8 mouse cellular contexts compared by ENCODE assay signal in genomic region chr17:80004345-80005239, GRCm38 (mm10). TPM values are rescaled to one million over a fixed set of nuclear protein-coding genes. Genes with fewer than 3 reads are reported as not detected.
DNase-seq lines count a peak whose midpoint lies in the region; ATAC-seq and TF ChIP-seq lines count a peak whose summit lies in the region.

No protein-coding gene starts in this region.

- TF ChIP-seq POLR2A in MEL (IDR thresholded peaks at IDR 0.05; ENCODE audit: control insufficient read depth in 1 of 2, insufficient read depth in 1 of 2, low read depth in 1 of 2, low read length in 2 of 2, poor library complexity in 1 of 2), result no peak

- DNase-seq in A20 (ENCODE audit: low read depth, low spot score) (peak; percentile 85), MEL (ENCODE audit: low read depth, low spot score) (peak; percentile 92)
- DNase-seq in cerebellum, postnatal 14 days, result peak; percentile 88 to 95
- peak; percentile 75 for DNase-seq in gastrocnemius, postnatal 14 days
- peak; percentile 82 for DNase-seq in kidney, postnatal 10 days
- peak; percentile 81 for DNase-seq in lung, embryonic 14.5 days
- peak; percentile 73 for DNase-seq in right cerebral cortex, postnatal 14 days
- DNase-seq in urinary bladder, postnatal 4 days (ENCODE audit: low spot score in 2 of 2), result peak; percentile 58 to 81

- peak overlapping the region; percentile 44 to 50 for H3K4me3 ChIP-seq in MEL (ENCODE audit: control insufficient read depth in 1 of 2, insufficient read depth in 1 of 2, low read depth in 2 of 2, low read length in 2 of 2)
- no peak overlapping the region for H3K4me3 ChIP-seq in lung, embryonic 14.5 days (ENCODE audit: low read depth, low read length)

- H3K9me3 ChIP-seq in MEL (replicated peaks; ENCODE audit: insufficient read depth, low read length), result no peaks in the 10 kb centered on the region
- H3K9me3 ChIP-seq in lung, embryonic 14.5 days (ENCODE audit: low read depth, low read length), result no peaks in the 10 kb centered on the region

- H3K9ac ChIP-seq in MEL (ENCODE audit: control insufficient read depth, low read depth, low read length, poor library complexity, severe bottlenecking), result peak overlapping the region; percentile 42
- H3K9ac ChIP-seq in lung, embryonic 14.5 days, result no peak overlapping the region

- TF ChIP-seq RAD21 in MEL (IDR thresholded peaks at IDR 0.05; ENCODE audit: low read depth, low read length), result no peak; the same call in none of the 2 replicates

- peak; percentile 73 to 96 (median 94) for TF ChIP-seq CTCF in MEL (IDR thresholded peaks at IDR 0.05 in 2 of 3, conservative IDR thresholded peaks at IDR 0.05 in 1 of 3; ENCODE audit: control insufficient read depth in 1 of 3, insufficient read depth in 1 of 3, low read depth in 2 of 3, low read length in 3 of 3, poor library complexity in 1 of 3, severe bottlenecking in 1 of 3)
- TF ChIP-seq CTCF in lung, embryonic 14.5 days (IDR thresholded peaks at IDR 0.05; ENCODE audit: low read depth), result peak; percentile 60

- intact Hi-C loops in gastrocnemius, postnatal 14 days (cut with DNase I; ENCODE audit: low total_unique reads), result loop anchor here (10.0 kb wide), 1 partner anchor 110 kb away; the partner anchor contains the start of gene Atl2

- no peak overlapping the region for H3K4me2 ChIP-seq in lung, embryonic 14.5 days

- 42% methylated on average over 17 of the region's 17 CpGs for WGBS in lung, embryonic 14.5 days

- no peak for ATAC-seq in lung, embryonic 14.5 days (ENCODE audit: insufficient read depth)

- no peaks in the 10 kb centered on the region for H3K79me2 ChIP-seq in MEL (ENCODE audit: control insufficient read depth, insufficient read depth, low read length, poor library complexity)

- peaks cover 0 to 13% of the 10 kb centered on the region in 2 experiments; a peak in 2 of 4 replicates for H3K36me3 ChIP-seq in MEL (ENCODE audit: control insufficient read depth in 1 of 2, insufficient read depth in 2 of 2, low read length in 2 of 2)
- no peaks in the 10 kb centered on the region for H3K36me3 ChIP-seq in lung, embryonic 14.5 days (ENCODE audit: insufficient read depth)

- no peak overlapping the region for H3K27ac ChIP-seq in MEL (ENCODE audit: control insufficient read depth, low read depth, low read length)
- no peak overlapping the region for H3K27ac ChIP-seq in lung, embryonic 14.5 days (ENCODE audit: low read depth)

- no peak for TF ChIP-seq EP300 in MEL (IDR thresholded peaks at IDR 0.05; ENCODE audit: low read depth in 1 of 2, low read length in 2 of 2)

- H3K4me1 ChIP-seq in MEL (ENCODE audit: control insufficient read depth in 1 of 2, insufficient read depth in 2 of 2, low read length in 2 of 2), result peaks cover 3 to 31% of the 10 kb centered on the region in 2 experiments; a peak in 3 of 4 replicates
- 0 out of 2 replicates have a peak, but pooled peaks cover 7% of the 10 kb centered on the region for H3K4me1 ChIP-seq in lung, embryonic 14.5 days (ENCODE audit: insufficient read depth)

- H3K27me3 ChIP-seq in MEL (ENCODE audit: control insufficient read depth in 1 of 2, insufficient read depth in 2 of 2, low read length in 2 of 2), result no peaks in the 10 kb centered on the region
- no peaks in the 10 kb centered on the region for H3K27me3 ChIP-seq in lung, embryonic 14.5 days (ENCODE audit: insufficient read depth, low read length)

TF ChIP-seq in MEL, 35 proteins besides CTCF, POLR2A, EP300 and RAD21:
- TF ChIP-seq TCF12 (IDR thresholded peaks at IDR 0.05; ENCODE audit: low read depth, low read length) (no peak), RCOR1 (IDR thresholded peaks at IDR 0.05; ENCODE audit: low read depth, low read length) (no peak), UBTF (IDR thresholded peaks at IDR 0.05; ENCODE audit: borderline replicate concordance, insufficient read depth, low read depth, low read length) (no peak), GATA1 (IDR thresholded peaks at IDR 0.05; ENCODE audit: low read depth, low read length) (no peak), USF1 (IDR thresholded peaks at IDR 0.05; ENCODE audit: low read depth, low read length) (peak; percentile 71), NELFE (IDR thresholded peaks at IDR 0.05; ENCODE audit: low read depth, low read length) (no peak), CHD2 (IDR thresholded peaks at IDR 0.05; ENCODE audit: low read length) (no peak), MAZ (IDR thresholded peaks at IDR 0.05; ENCODE audit: low read depth, low read length) (peak; percentile 12; the same call in 1 of the 2 replicates), NRF1 (IDR thresholded peaks at IDR 0.05; ENCODE audit: insufficient read depth, low read depth, low read length, poor library complexity, severe bottlenecking) (no peak), JUND (IDR thresholded peaks at IDR 0.05; ENCODE audit: low read depth, low read length) (no peak), MAFK (IDR thresholded peaks at IDR 0.05; ENCODE audit: borderline replicate concordance, low read depth, low read length) (no peak), ETS1 (IDR thresholded peaks at IDR 0.05; ENCODE audit: low read depth, low read length) (no peak), MYB (IDR thresholded peaks at IDR 0.05; ENCODE audit: low read depth, low read length) (no peak), TBP (IDR thresholded peaks at IDR 0.05; ENCODE audit: low read depth, low read length) (0 out of 2 replicates have a peak, but pooled peaks have one; percentile 44), MYC (IDR thresholded peaks at IDR 0.05; ENCODE audit: low read depth, low read length) (peak; percentile 48; the same call in 1 of the 2 replicates), USF2 (IDR thresholded peaks at IDR 0.05; ENCODE audit: borderline replicate concordance in 1 of 2, insufficient read depth in 1 of 2, low read depth in 1 of 2, low read length in 2 of 2) (no peak), CHD1 (IDR thresholded peaks at IDR 0.05; ENCODE audit: low read depth, low read length) (no peak), SMC3 (IDR thresholded peaks at IDR 0.05; ENCODE audit: low read depth, low read length) (peak; percentile 95), POLR2AphosphoS2 (IDR thresholded peaks at IDR 0.05; ENCODE audit: low read length) (no peak), E2F4 (IDR thresholded peaks at IDR 0.05; ENCODE audit: borderline replicate concordance, low read depth, low read length) (no peak), TAL1 (IDR thresholded peaks at IDR 0.05; ENCODE audit: low read length) (no peak), ELF1 (IDR thresholded peaks at IDR 0.05; ENCODE audit: low read depth, low read length) (no peak), MAX (IDR thresholded peaks at IDR 0.05; ENCODE audit: low read length) (no peak), ZKSCAN1 (IDR thresholded peaks at IDR 0.05; ENCODE audit: low read depth, low read length) (no peak), ZNF384 (IDR thresholded peaks at IDR 0.05; ENCODE audit: low read depth, low read length) (peak; percentile 88), HCFC1 (IDR thresholded peaks at IDR 0.05; ENCODE audit: low read depth, low read length) (0 out of 2 replicates have a peak, but pooled peaks have one; percentile 21), GABPA (IDR thresholded peaks at IDR 0.05; ENCODE audit: low read depth, low read length) (no peak), KAT2A (conservative IDR thresholded peaks at IDR 0.05; ENCODE audit: low read depth, low read length) (no peak), ZC3H11A (IDR thresholded peaks at IDR 0.05; ENCODE audit: low read depth, low read length) (peak; percentile 98), MEF2A (IDR thresholded peaks at IDR 0.05; ENCODE audit: extremely low read depth, insufficient replicate concordance, low read depth, low read length, poor library complexity, severe bottlenecking) (no peak), ZMIZ1 (IDR thresholded peaks at IDR 0.05; ENCODE audit: low read depth, low read length) (0 out of 2 replicates have a peak, but pooled peaks have one; percentile 34), POLR2AphosphoS5 (IDR thresholded peaks at IDR 0.05; ENCODE audit: borderline replicate concordance, low read depth, low read length) (no peak), SIN3A (IDR thresholded peaks at IDR 0.05; ENCODE audit: low read length) (peak; percentile 68; the same call in 1 of the 2 replicates), BHLHE40 (IDR thresholded peaks at IDR 0.05; ENCODE audit: borderline replicate concordance, low read depth, low read length) (no peak), MXI1 (IDR thresholded peaks at IDR 0.05; ENCODE audit: low read depth, low read length) (peak; percentile 71)

RNA-seq across cellular contexts. Expression of gene Hnrnpll, which starts 57.5 kb away (rescaled TPM):
- 44.9 and 48.7 TPM in 2 replicates for total RNA-seq in MEL (2012; rRNA removed)
- 100 to 1,000 TPM in 1 of 2 experiments, 10 to 100 TPM in 1; 77.7 to 142 TPM for polyA plus RNA-seq in MEL (2012; ENCODE audit: insufficient read depth in 1 of 2, insufficient read length in 2 of 2, low read depth in 1 of 2, low replicate concordance in 2 of 2, missing spikeins in 1 of 2)
- total RNA-seq in gastrocnemius, postnatal 14 days (2021), result 10 to 100 TPM; 16.7 to 17.8 TPM
- 92.3 and 93.1 TPM in 2 replicates for polyA plus RNA-seq in lung, embryonic 14.5 days (2014; fragmentation: Nextera tagmentation; extraction: Ambion mirVana)
